Mouse (Mus musculus) limb, embryonic 14.5 days (tissue): Measurements from ENCODE around the gene Xkr7. TPM values are rescaled to one million over a fixed set of nuclear protein-coding genes. Genes with fewer than 3 reads are reported as not detected.

ENCODE experiments used
- ATAC-seq: fragments of 200-750 bp; cut with Nextera tagmentation; 2 replicates; pipeline ENCODE4 v1.8.0; 2017; ENCODE audit warnings: low read depth, moderate number of reproducible peaks, moderate TSS enrichment; ENCODE audit not compliant: low FRiP score
- DNase-seq: peaks from one replicate; pipeline ENCODE4 v3.0.0-alpha.2; 2015; ENCODE audit warnings: low spot score
- H3K27ac ChIP-seq: fragments of 300-500 bp; sonication (generic); replicated peaks from 2 replicates; pipeline ENCODE4 v1.5.1; 2014; ENCODE audit warnings: low read depth, mild to moderate bottlenecking, low read length, moderate library complexity, mixed read lengths
- H3K27me3 ChIP-seq: fragments of 300-500 bp; sonication (generic); 2 replicates; pipeline ENCODE4 v1.6.1; 2014; ENCODE audit warnings: low read length, mixed read lengths; ENCODE audit not compliant: control insufficient read depth, insufficient read depth
- H3K36me3 ChIP-seq: fragments of 300-500 bp; sonication (generic); 2 replicates; pipeline ENCODE4 v1.6.1; 2014; ENCODE audit warnings: mild to moderate bottlenecking, low read length, moderate library complexity, mixed read lengths; ENCODE audit not compliant: control insufficient read depth, insufficient read depth
- H3K4me1 ChIP-seq: fragments of 300-500 bp; sonication (generic); 2 replicates; pipeline ENCODE4 v1.6.1; 2014; ENCODE audit warnings: antibody characterized with exemption, low read length, mixed read lengths; ENCODE audit not compliant: control insufficient read depth, insufficient read depth
- H3K4me2 ChIP-seq: fragments of 300-500 bp; sonication (generic); replicated peaks from 2 replicates; pipeline ENCODE4 v1.6.1; 2014; ENCODE audit warnings: low read depth, mild to moderate bottlenecking, low read length, moderate library complexity; ENCODE audit not compliant: severe bottlenecking
- H3K4me3 ChIP-seq: fragments of 300-500 bp; sonication (generic); replicated peaks from 2 replicates; pipeline ENCODE4 v1.5.1; 2014; ENCODE audit warnings: low read length
- H3K9ac ChIP-seq: fragments of 300-500 bp; sonication (generic); 2 replicates; pipeline ENCODE4 v1.6.1; 2014; ENCODE audit warnings: mild to moderate bottlenecking, low read depth, low read length, moderate library complexity; ENCODE audit not compliant: severe bottlenecking
- H3K9me3 ChIP-seq: fragments of 300-500 bp; sonication (generic); 2 replicates; pipeline ENCODE4 v1.6.1; 2016; ENCODE audit warnings: low read length; ENCODE audit not compliant: control insufficient read depth
- POLR2A ChIP-seq: fragments of 200-500 bp; IDR thresholded peaks from 2 replicates; pipeline ENCODE4 v1.8.0; 2012; ENCODE audit warnings: inconsistent platforms, mild to moderate bottlenecking, moderate library complexity, borderline replicate concordance; ENCODE audit not compliant: insufficient read depth, insufficient read length; ENCODE audit errors: extremely low read depth
- WGBS: fragments of 180-500 bp; shearing (Covaris S2); extraction: QIAGEN DNeasy Blood & Tissue Kit; methylation state at CpG from one replicate; pipeline ENCODE4 v1.1.7; 2014; 5-methylcytosine and 5-hydroxymethylcytosine counted together
- polyA plus RNA-seq, 2 experiments: library from polyadenylated mRNA; depleted of rRNA in 1 of 2; stranded (reverse) in 1 of 2; unstranded in 1 of 2; fragments of >200 nt; fragmentation: Nextera tagmentation in 1 of 2; extraction: Ambion mirVana in 1 of 2; gene quantifications; 2 replicates each; pipeline versions ENCODE4 v1.2.1 to v1.2.3; 2012 to 2014

The Xkr7 gene
- polyA plus RNA-seq, 2 experiments: 0.03 TPM; not detected in 1

DNA sequence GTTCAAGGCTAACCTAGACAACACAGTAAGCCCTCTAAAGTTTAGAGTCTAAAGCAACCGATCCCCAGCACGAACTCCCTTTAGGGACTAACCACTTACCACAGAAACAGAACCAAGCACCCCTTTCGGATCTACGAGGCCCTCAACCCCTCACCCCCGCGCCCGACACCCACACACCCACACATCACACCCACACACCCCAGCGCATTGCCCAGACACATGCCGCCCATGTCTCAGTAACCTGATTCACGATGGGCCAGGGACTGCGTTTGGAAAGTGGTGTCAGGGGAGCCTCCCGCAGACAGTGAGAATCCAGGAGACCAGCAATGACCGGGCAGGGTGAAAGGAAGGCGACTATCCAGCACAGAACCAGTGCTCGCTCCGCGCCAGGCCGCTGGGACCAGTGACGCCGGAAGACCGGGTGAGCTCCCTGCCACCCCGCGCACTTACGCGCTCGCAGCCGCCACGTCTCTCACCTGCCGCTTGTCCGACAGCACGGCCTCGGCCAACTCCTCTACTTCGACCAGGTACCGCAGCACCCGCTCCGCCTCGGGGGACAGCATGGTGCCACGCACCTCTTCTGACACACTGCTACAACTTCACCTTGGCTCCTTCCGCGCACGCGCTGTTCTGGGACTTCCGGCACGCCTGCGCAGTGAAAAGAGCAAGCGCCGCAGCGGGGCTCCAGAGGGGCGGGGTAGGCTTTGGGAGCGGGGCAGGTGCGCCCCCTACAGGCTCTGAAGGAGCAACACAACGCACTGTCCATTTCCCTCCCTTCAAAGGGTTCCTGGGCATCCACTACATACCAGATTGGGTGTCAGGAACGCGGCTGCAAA is 16.7 kb upstream of the Xkr7 start, which contains the start of gene Pdrg1:
Pdrg1 (minus strand) TSS at position 670 of the 836 bp plus-strand sequence.
- no peaks in the 10 kb centered on the region for H3K27me3 ChIP-seq
- peaks cover 8% of the 10 kb centered on the region for H3K4me1 ChIP-seq
- ATAC-seq: peak; percentile 94
- TF ChIP-seq POLR2A: 0 out of 2 replicates have a peak, but pooled peaks have one; percentile 26
- H3K4me3 ChIP-seq: peak within 1 kb of the TSS; percentile 82
- no peaks in the 10 kb centered on the region for H3K9me3 ChIP-seq
- H3K27ac ChIP-seq: no peak within 1 kb of the TSS
- H3K4me2 ChIP-seq: peak within 1 kb of the TSS; percentile 85
- DNase-seq: peak; percentile 92
- H3K9ac ChIP-seq: peak within 1 kb of the TSS; percentile 85
- peaks cover 30% of the 10 kb centered on the region for H3K36me3 ChIP-seq
- WGBS: 2% methylated on average over 54 of the region's 54 CpGs

DNA sequence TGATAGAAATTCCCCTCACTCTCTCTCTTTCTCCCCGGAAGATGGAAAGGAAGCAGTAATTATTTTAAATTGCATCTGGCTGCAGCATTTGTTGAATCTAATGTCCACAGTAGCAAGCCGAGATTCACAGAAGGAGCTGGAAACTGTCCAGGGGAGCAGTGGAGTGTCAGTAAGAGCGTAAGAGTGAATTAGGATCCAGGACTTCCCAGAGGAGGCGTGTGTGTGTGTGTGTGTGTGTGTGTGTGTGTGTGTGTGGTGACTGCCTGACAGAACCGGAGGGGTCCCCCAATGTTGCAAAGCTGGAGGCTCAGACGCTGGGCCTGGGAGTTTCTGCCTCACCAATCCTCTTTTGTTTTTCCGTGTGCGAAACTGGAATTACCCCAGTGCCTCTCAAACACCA is 15.8 kb upstream of the Xkr7 start:
- H3K4me2 ChIP-seq: peak overlapping the region; percentile 31; the same call in 1 of the 2 replicates
- no peak overlapping the region for H3K9ac ChIP-seq
- 51% methylated on average over 8 of the region's 8 CpGs for WGBS

DNA sequence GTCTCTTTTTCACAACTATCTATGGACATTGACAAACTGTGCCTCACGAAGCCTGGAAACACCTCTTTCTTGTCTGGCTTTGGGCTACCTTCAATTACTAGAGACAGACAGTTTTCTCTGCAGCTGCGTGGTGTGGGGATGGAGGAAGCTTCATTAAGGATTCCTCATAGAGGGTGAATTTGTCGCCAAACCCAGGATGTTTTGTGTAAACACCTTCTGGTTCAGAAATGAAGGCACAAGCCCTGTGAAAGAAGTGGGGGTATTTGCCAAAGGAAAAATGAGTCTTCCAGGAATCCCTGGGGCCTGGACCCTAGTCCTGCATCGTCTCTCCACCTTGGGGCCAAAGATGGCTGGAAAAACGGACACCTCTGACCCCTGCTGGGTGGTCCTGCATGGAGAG is 14.9 kb upstream of the Xkr7 start:
- Histone ChIP-seq H3K4me2 (no peak overlapping the region), H3K27me3 (no peaks in the 10 kb centered on the region), H3K27ac (no peak overlapping the region), H3K9ac (no peak overlapping the region), H3K36me3 (peaks cover 11% of the 10 kb centered on the region), H3K4me3 (no peak overlapping the region), H3K4me1 (peaks cover 8% of the 10 kb centered on the region), H3K9me3 (no peaks in the 10 kb centered on the region)
- ATAC-seq (no peak), DNase-seq (no peak)
- 45% methylated on average over 5 of the region's 5 CpGs for WGBS
- no peak for TF ChIP-seq POLR2A

More for the DNA sequence above, 15.8 kb upstream of the Xkr7 start:
- TF ChIP-seq POLR2A: no peak
- peaks cover 21% of the 10 kb centered on the region for H3K36me3 ChIP-seq
- no peak for DNase-seq
- H3K4me1 ChIP-seq: peaks cover 8% of the 10 kb centered on the region
- H3K4me3 ChIP-seq: peak overlapping the region; percentile 82; the same call in 1 of the 2 replicates
- no peak for ATAC-seq
- H3K9me3 ChIP-seq: no peaks in the 10 kb centered on the region
- no peak overlapping the region for H3K27ac ChIP-seq
- H3K27me3 ChIP-seq: no peaks in the 10 kb centered on the region

DNA sequence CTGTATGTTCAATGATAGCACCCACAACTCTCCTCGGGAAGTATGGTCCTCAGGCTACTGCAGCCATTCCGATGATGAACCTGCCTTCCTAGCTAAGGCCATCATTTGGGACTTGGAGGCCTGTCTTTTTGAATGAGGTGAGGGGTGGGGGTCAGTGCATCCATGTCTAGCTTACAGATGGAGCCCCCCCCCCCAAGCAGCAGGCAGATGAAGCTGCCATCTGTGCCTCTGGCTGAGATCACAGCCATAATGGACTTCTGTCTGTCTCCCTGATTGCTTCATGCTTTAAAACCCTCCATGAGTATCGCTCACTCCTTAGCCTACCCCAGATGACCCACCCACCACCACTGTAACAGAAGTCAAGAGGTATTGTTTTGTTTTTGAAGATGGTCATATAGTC is 12.3 kb upstream of the Xkr7 start:
- Histone ChIP-seq H3K9me3 (no peaks in the 10 kb centered on the region), H3K4me3 (no peak overlapping the region), H3K4me1 (peaks cover 2% of the 10 kb centered on the region), H3K9ac (no peak overlapping the region), H3K36me3 (no peaks in the 10 kb centered on the region), H3K4me2 (no peak overlapping the region), H3K27me3 (no peaks in the 10 kb centered on the region), H3K27ac (no peak overlapping the region)
- TF ChIP-seq POLR2A: no peak
- DNase-seq (no peak), ATAC-seq (no peak)
- WGBS: 80% methylated on average over 3 of the region's 3 CpGs

DNA sequence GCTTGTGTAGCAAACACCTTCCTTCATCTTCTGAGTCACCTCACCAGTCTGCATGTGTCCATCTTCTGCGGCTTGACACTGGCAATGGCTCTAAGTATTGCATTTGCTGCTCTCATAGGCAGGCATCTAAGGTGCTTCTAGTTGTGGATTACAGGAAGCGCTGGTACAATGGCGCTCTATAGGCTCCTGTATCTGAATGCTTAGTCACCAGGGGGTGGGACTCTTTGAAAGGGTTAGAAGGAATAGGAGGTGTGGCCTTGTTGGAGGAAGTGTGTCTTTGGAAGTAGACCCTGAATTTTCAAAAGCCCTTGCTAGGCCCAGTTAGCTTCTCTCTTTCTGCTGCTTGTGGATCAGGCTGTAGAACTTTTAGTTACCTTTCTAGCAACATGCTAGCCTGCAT is 10.5 kb upstream of the Xkr7 start:
- Histone ChIP-seq H3K4me1 (no peaks in the 10 kb centered on the region), H3K27ac (no peak overlapping the region), H3K36me3 (no peaks in the 10 kb centered on the region), H3K9ac (no peak overlapping the region), H3K9me3 (no peaks in the 10 kb centered on the region), H3K4me3 (no peak overlapping the region), H3K4me2 (no peak overlapping the region), H3K27me3 (no peaks in the 10 kb centered on the region)
- TF ChIP-seq POLR2A: no peak
- no peak for ATAC-seq
- 73% methylated on average over 3 of the region's 3 CpGs for WGBS
- DNase-seq: no peak

DNA sequence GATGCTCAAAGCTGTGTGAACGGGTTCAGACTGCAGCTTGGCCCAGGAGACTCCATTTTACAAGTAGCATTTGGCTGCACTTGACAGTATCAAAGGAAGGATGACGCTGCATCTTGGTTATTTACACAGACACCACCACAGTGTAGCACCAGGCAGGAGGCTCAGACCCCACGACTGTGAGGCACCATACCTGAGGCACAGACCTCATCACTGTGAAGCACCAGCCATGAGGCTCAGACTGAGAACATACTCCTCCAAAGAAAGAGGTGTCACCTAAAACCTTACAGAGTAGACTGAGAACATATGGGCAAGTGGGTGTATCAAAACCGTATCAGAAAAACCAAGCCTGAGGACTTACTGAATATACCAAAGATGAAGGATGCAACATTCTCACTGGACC is 8.8 kb upstream of the Xkr7 start:
- H3K27ac ChIP-seq: no peak overlapping the region
- no peak for TF ChIP-seq POLR2A
- 55% methylated on average over 4 of the region's 4 CpGs for WGBS
- no peak for DNase-seq
- no peaks in the 10 kb centered on the region for H3K27me3 ChIP-seq
- ATAC-seq: no peak
- H3K9ac ChIP-seq: no peak overlapping the region
- no peak overlapping the region for H3K4me3 ChIP-seq
- no peaks in the 10 kb centered on the region for H3K9me3 ChIP-seq
- H3K36me3 ChIP-seq: no peaks in the 10 kb centered on the region
- H3K4me1 ChIP-seq: no peaks in the 10 kb centered on the region
- no peak overlapping the region for H3K4me2 ChIP-seq
